Mouse (Mus musculus): ENCODE data around the gene Ccne1. TPM values are rescaled to one million over a fixed set of nuclear protein-coding genes. Genes with fewer than 3 reads are reported as not detected.

Ccne1 gene
- polyA plus RNA-seq, 1 experiment from 2014 or later: 2.9 TPM

GRCm38 (mm10) chr7:38088456-38088855 lies 18.9 kb downstream of the Ccne1 start:
- H3K36me3 ChIP-seq (ENCODE audit: insufficient read depth, low read length): no peaks in the 10 kb centered on the region
- no peaks in the 10 kb centered on the region for H3K9me3 ChIP-seq (ENCODE audit: low read length)
- H3K9ac ChIP-seq (replicated peaks; ENCODE audit: low read depth): no peak overlapping the region
- TF ChIP-seq EP300 (IDR thresholded peaks at IDR 0.05): no peak
- TF ChIP-seq CTCF (IDR thresholded peaks at IDR 0.05): no peak
- H3K4me1 ChIP-seq (ENCODE audit: insufficient read depth, low read depth, low read length): peaks cover 8% of the 10 kb centered on the region; the same call in 1 of the 2 replicates
- no peak for ATAC-seq
- no peak overlapping the region for H3K4me2 ChIP-seq (replicated peaks; ENCODE audit: low read depth, low read length)
- H3K27me3 ChIP-seq (replicated peaks; ENCODE audit: insufficient read depth, low read length): no peaks in the 10 kb centered on the region; the same call in 1 of the 2 replicates
- 46% methylated on average over 2 of the region's 2 CpGs for WGBS
- H3K27ac ChIP-seq (ENCODE audit: low read length): no peak overlapping the region
- no peak overlapping the region for H3K4me3 ChIP-seq (ENCODE audit: low read depth, low read length)
- DNase-seq (ENCODE audit: low spot score): no peak

GRCm38 (mm10) chr7:38087856-38088255 lies 19.5 kb downstream of the Ccne1 start:
- H3K4me2 ChIP-seq (replicated peaks; ENCODE audit: low read depth, low read length): no peak overlapping the region
- peaks cover 8% of the 10 kb centered on the region; the same call in 1 of the 2 replicates for H3K4me1 ChIP-seq (ENCODE audit: insufficient read depth, low read depth, low read length)
- H3K27me3 ChIP-seq (replicated peaks; ENCODE audit: insufficient read depth, low read length): no peaks in the 10 kb centered on the region; the same call in 1 of the 2 replicates
- H3K4me3 ChIP-seq (ENCODE audit: low read depth, low read length): no peak overlapping the region
- ATAC-seq (no peak), DNase-seq (ENCODE audit: low spot score) (no peak)
- H3K36me3 ChIP-seq (ENCODE audit: insufficient read depth, low read length): no peaks in the 10 kb centered on the region
- no peak overlapping the region for H3K27ac ChIP-seq (ENCODE audit: low read length)
- no peaks in the 10 kb centered on the region for H3K9me3 ChIP-seq (ENCODE audit: low read length)
- WGBS: 80% methylated on average over 8 of the region's 8 CpGs
- TF ChIP-seq EP300 (IDR thresholded peaks at IDR 0.05): no peak
- TF ChIP-seq CTCF (IDR thresholded peaks at IDR 0.05): no peak
- H3K9ac ChIP-seq (replicated peaks; ENCODE audit: low read depth): no peak overlapping the region

GRCm38 (mm10) chr7:38086401-38086800 lies 20.9 kb downstream of the Ccne1 start:
- H3K9me3 ChIP-seq (ENCODE audit: low read length): no peaks in the 10 kb centered on the region
- no peak overlapping the region for H3K4me3 ChIP-seq (ENCODE audit: low read depth, low read length)
- H3K36me3 ChIP-seq (ENCODE audit: insufficient read depth, low read length): no peaks in the 10 kb centered on the region
- H3K4me2 ChIP-seq (replicated peaks; ENCODE audit: low read depth, low read length): no peak overlapping the region
- WGBS: 54% methylated on average over 8 of the region's 8 CpGs
- no peaks in the 10 kb centered on the region; the same call in 1 of the 2 replicates for H3K27me3 ChIP-seq (replicated peaks; ENCODE audit: insufficient read depth, low read length)
- no peak for ATAC-seq
- H3K9ac ChIP-seq (replicated peaks; ENCODE audit: low read depth): no peak overlapping the region
- H3K27ac ChIP-seq (ENCODE audit: low read length): no peak overlapping the region
- TF ChIP-seq CTCF (IDR thresholded peaks at IDR 0.05) (no peak), EP300 (IDR thresholded peaks at IDR 0.05) (no peak)
- no peak for DNase-seq (ENCODE audit: low spot score)
- H3K4me1 ChIP-seq (ENCODE audit: insufficient read depth, low read depth, low read length): peaks cover 8% of the 10 kb centered on the region; the same call in 1 of the 2 replicates

- H3K9ac ChIP-seq (replicated peaks; ENCODE audit: low read depth): no peak overlapping the region
- WGBS: 2% methylated on average over 32 of the region's 35 CpGs
- H3K4me1 ChIP-seq (ENCODE audit: insufficient read depth, low read depth, low read length): peaks cover 8% of the 10 kb centered on the region; the same call in 1 of the 2 replicates
- no peaks in the 10 kb centered on the region; the same call in 1 of the 2 replicates for H3K27me3 ChIP-seq (replicated peaks; ENCODE audit: insufficient read depth, low read length)
- H3K9me3 ChIP-seq (ENCODE audit: low read length): no peaks in the 10 kb centered on the region
- no peak for TF ChIP-seq EP300 (IDR thresholded peaks at IDR 0.05)
- TF ChIP-seq CTCF (IDR thresholded peaks at IDR 0.05): peak; percentile 57
- ATAC-seq (peak; percentile 13), DNase-seq (ENCODE audit: low spot score) (peak; percentile 81)
- no peaks in the 10 kb centered on the region for H3K36me3 ChIP-seq (ENCODE audit: insufficient read depth, low read length)
- peak overlapping the region; percentile 83 for H3K4me2 ChIP-seq (replicated peaks; ENCODE audit: low read depth, low read length)
- H3K27ac ChIP-seq (ENCODE audit: low read length): no peak overlapping the region
- H3K4me3 ChIP-seq (ENCODE audit: low read depth, low read length): peak overlapping the region; percentile 40
These were observed 21.6 kb downstream of the Ccne1 start for GRCm38 (mm10) chr7:38085573-38086211.

- ATAC-seq (peak; percentile 98), DNase-seq (ENCODE audit: low spot score) (peak; percentile 100)
- Histone ChIP-seq H3K9me3 (ENCODE audit: low read length) (no peaks in the 10 kb centered on the region), H3K36me3 (ENCODE audit: insufficient read depth, low read length) (no peaks in the 10 kb centered on the region), H3K4me2 (replicated peaks; ENCODE audit: low read depth, low read length) (peak overlapping the region; percentile 83), H3K4me3 (ENCODE audit: low read depth, low read length) (peak overlapping the region; percentile 40), H3K9ac (replicated peaks; ENCODE audit: low read depth) (no peak overlapping the region), H3K4me1 (ENCODE audit: insufficient read depth, low read depth, low read length) (peaks cover 8% of the 10 kb centered on the region; the same call in 1 of the 2 replicates), H3K27me3 (replicated peaks; ENCODE audit: insufficient read depth, low read length) (no peaks in the 10 kb centered on the region; the same call in 1 of the 2 replicates), H3K27ac (ENCODE audit: low read length) (no peak overlapping the region)
- no peak for TF ChIP-seq EP300 (IDR thresholded peaks at IDR 0.05)
- no peak; the same call in 1 of the 2 replicates for TF ChIP-seq CTCF (IDR thresholded peaks at IDR 0.05)
- WGBS: under 1% methylated on average over 58 of the region's 65 CpGs
These were observed 22.4 kb downstream of the Ccne1 start for GRCm38 (mm10) chr7:38084778-38085572.

- TF ChIP-seq EP300 (IDR thresholded peaks at IDR 0.05) (no peak), CTCF (IDR thresholded peaks at IDR 0.05) (no peak)
- Histone ChIP-seq H3K9me3 (ENCODE audit: low read length) (no peaks in the 10 kb centered on the region), H3K4me1 (ENCODE audit: insufficient read depth, low read depth, low read length) (peaks cover 8% of the 10 kb centered on the region; the same call in 1 of the 2 replicates), H3K27me3 (replicated peaks; ENCODE audit: insufficient read depth, low read length) (no peaks in the 10 kb centered on the region; the same call in 1 of the 2 replicates), H3K36me3 (ENCODE audit: insufficient read depth, low read length) (no peaks in the 10 kb centered on the region), H3K27ac (ENCODE audit: low read length) (no peak overlapping the region), H3K4me3 (ENCODE audit: low read depth, low read length) (no peak overlapping the region), H3K4me2 (replicated peaks; ENCODE audit: low read depth, low read length) (no peak overlapping the region), H3K9ac (replicated peaks; ENCODE audit: low read depth) (no peak overlapping the region)
- DNase-seq (ENCODE audit: low spot score): no peak
- ATAC-seq: no peak
These were observed 24.4 kb downstream of the Ccne1 start for GRCm38 (mm10) chr7:38082971-38083370.
